Mouse (Mus musculus) liver (tissue): Measurements from ENCODE around the gene Rnf150.

ENCODE experiments used
- DNase-seq: peaks from one replicate; pipeline ENCODE4 v3.0.0-alpha.2; 2020; ENCODE audit warnings: mixed read lengths

The Rnf150 gene

GRCm38 (mm10) chr8:82889062-82889720, 26.0 kb downstream of the Rnf150 start:
- DNase-seq = no peak

GRCm38 (mm10) chr8:82895091-82895490, 31.9 kb downstream of the Rnf150 start:
- DNase-seq = no peak

- no peak for DNase-seq
Observed at GRCm38 (mm10) chr8:82896796-82897195, 33.6 kb downstream of the Rnf150 start.

GRCm38 (mm10) chr8:82897628-82898458, 34.7 kb downstream of the Rnf150 start:
- no peak for DNase-seq

GRCm38 (mm10) chr8:82898459-82898841, 35.3 kb downstream of the Rnf150 start:
- no peak for DNase-seq

- no peak for DNase-seq
Observed at GRCm38 (mm10) chr8:82900958-82901357, 37.8 kb downstream of the Rnf150 start.

GRCm38 (mm10) chr8:82901549-82902138, 38.5 kb downstream of the Rnf150 start:
- DNase-seq = no peak

- no peak for DNase-seq
Observed at GRCm38 (mm10) chr8:82903497-82903896, 40.3 kb downstream of the Rnf150 start.

- DNase-seq = no peak
Observed at GRCm38 (mm10) chr8:82907271-82907670, 44.1 kb downstream of the Rnf150 start.

- DNase-seq = no peak
Observed at GRCm38 (mm10) chr8:82911436-82911835, 48.3 kb downstream of the Rnf150 start.

- DNase-seq = no peak
Observed at GRCm38 (mm10) chr8:82912282-82912681, 49.1 kb downstream of the Rnf150 start.

- DNase-seq = no peak
Observed at GRCm38 (mm10) chr8:82914543-82914942, 51.4 kb downstream of the Rnf150 start.

- DNase-seq = no peak
Observed at GRCm38 (mm10) chr8:82916851-82917539, 53.8 kb downstream of the Rnf150 start.

GRCm38 (mm10) chr8:82917540-82918316, 54.6 kb downstream of the Rnf150 start:
- DNase-seq = no peak

GRCm38 (mm10) chr8:82919676-82920075, 56.5 kb downstream of the Rnf150 start:
- DNase-seq = no peak

GRCm38 (mm10) chr8:82920124-82920523, 57.0 kb downstream of the Rnf150 start:
- no peak for DNase-seq

- DNase-seq = no peak
Observed at GRCm38 (mm10) chr8:82925286-82925685, 62.1 kb downstream of the Rnf150 start.

- no peak for DNase-seq
Observed at GRCm38 (mm10) chr8:82926518-82926917, 63.4 kb downstream of the Rnf150 start.

GRCm38 (mm10) chr8:82931554-82931953, 68.4 kb downstream of the Rnf150 start:
- DNase-seq = no peak

- DNase-seq = no peak
Observed at GRCm38 (mm10) chr8:82936162-82936561, 73.0 kb downstream of the Rnf150 start.

- DNase-seq = no peak
Observed at GRCm38 (mm10) chr8:82936866-82937265, 73.7 kb downstream of the Rnf150 start.

- peak; percentile 14 for DNase-seq
Observed at GRCm38 (mm10) chr8:82939912-82940311, 76.8 kb downstream of the Rnf150 start.
